Mouse (Mus musculus): ENCODE measurements at regions not wholly inside any gene's neighbourhood (a gene's known extent, or its start where the extent isn't known, plus 50 kb on each side); places are given as distances from the start of the nearest gene placed in this dataset.

GRCm38 (mm10) chr5:39840576-39840975 is 85.3 kb upstream of the Hs3st1 start:
- H3K27ac ChIP-seq (replicated peaks) = peak overlapping the region; percentile 48
- 71% methylated on average over 4 of the region's 4 CpGs for WGBS

GRCm38 (mm10) chr5:39832565-39832964 is 77.3 kb upstream of the Hs3st1 start:
- no peaks in the 10 kb centered on the region for H3K36me3 ChIP-seq
- no peaks in the 10 kb centered on the region for H3K9me3 ChIP-seq
- no peak overlapping the region for H3K9ac ChIP-seq
- ATAC-seq (ENCODE audit: extremely low read depth, insufficient number of reproducible peaks, low FRiP score, low TSS enrichment) = no peak
- H3K4me2 ChIP-seq = no peak overlapping the region
- WGBS = 66% methylated on average over 4 of the region's 4 CpGs
- no peak overlapping the region for H3K4me3 ChIP-seq
- H3K4me1 ChIP-seq = no peaks in the 10 kb centered on the region
- no peak overlapping the region for H3K27ac ChIP-seq (replicated peaks)
- no peaks in the 10 kb centered on the region for H3K27me3 ChIP-seq (replicated peaks)

More at GRCm38 (mm10) chr5:39840576-39840975, 85.3 kb upstream of the Hs3st1 start:
- no peak overlapping the region for H3K4me2 ChIP-seq
- H3K9me3 ChIP-seq = no peaks in the 10 kb centered on the region
- no peak for ATAC-seq (ENCODE audit: extremely low read depth, insufficient number of reproducible peaks, low FRiP score, low TSS enrichment)
- H3K4me3 ChIP-seq = no peak overlapping the region
- H3K27me3 ChIP-seq (replicated peaks) = no peaks in the 10 kb centered on the region
- H3K36me3 ChIP-seq = no peaks in the 10 kb centered on the region
- H3K9ac ChIP-seq = no peak overlapping the region
- no peaks in the 10 kb centered on the region for H3K4me1 ChIP-seq

- H3K36me3 ChIP-seq = no peaks in the 10 kb centered on the region
- H3K4me3 ChIP-seq = no peak overlapping the region
- H3K27ac ChIP-seq (replicated peaks) = no peak overlapping the region
- 60% methylated on average over 2 of the region's 2 CpGs for WGBS
- H3K9me3 ChIP-seq = no peaks in the 10 kb centered on the region
- no peak for ATAC-seq (ENCODE audit: extremely low read depth, insufficient number of reproducible peaks, low FRiP score, low TSS enrichment)
- no peak overlapping the region for H3K4me2 ChIP-seq
- H3K9ac ChIP-seq = no peak overlapping the region
- H3K4me1 ChIP-seq = no peaks in the 10 kb centered on the region
- H3K27me3 ChIP-seq (replicated peaks) = no peaks in the 10 kb centered on the region
Observed at GRCm38 (mm10) chr5:39824680-39825079, 69.4 kb upstream of the Hs3st1 start.

GRCm38 (mm10) chr5:39806643-39807042 is 51.4 kb upstream of the Hs3st1 start:
- Histone ChIP-seq H3K9me3 (peaks cover 6% of the 10 kb centered on the region; the same call in 1 of the 2 replicates), H3K4me2 (no peak overlapping the region), H3K4me3 (no peak overlapping the region), H3K36me3 (no peaks in the 10 kb centered on the region), H3K27ac (replicated peaks) (no peak overlapping the region), H3K9ac (no peak overlapping the region), H3K4me1 (no peaks in the 10 kb centered on the region), H3K27me3 (replicated peaks) (no peaks in the 10 kb centered on the region)
- no peak for ATAC-seq (ENCODE audit: extremely low read depth, insufficient number of reproducible peaks, low FRiP score, low TSS enrichment)
- 50% methylated on average over 4 of the region's 4 CpGs for WGBS
